Mouse (Mus musculus) heart, postnatal 0 days (tissue): ENCODE data around the gene Cltrn. TPM values are rescaled to one million over a fixed set of nuclear protein-coding genes. Genes with fewer than 3 reads are reported as not detected.

Source experiments
- ATAC-seq: fragments of 200-750 bp; cut with Nextera tagmentation; 2 replicates; pipeline ENCODE4 v1.8.0; 2017; ENCODE audit warnings: low read depth, moderate number of reproducible peaks, moderate library complexity; ENCODE audit not compliant: insufficient read depth
- DNase-seq: peaks from one replicate; pipeline ENCODE4 v3.0.0-alpha.2; 2016; ENCODE audit warnings: low spot score
- H3K27ac ChIP-seq: fragments of 300-500 bp; sonication (generic); 2 replicates; pipeline ENCODE4 v1.5.1; 2014; ENCODE audit warnings: low read depth, mild to moderate bottlenecking
- H3K27me3 ChIP-seq: fragments of 300-500 bp; sonication (generic); 2 replicates; pipeline ENCODE4 v1.6.1; 2014; ENCODE audit warnings: low read length, mixed read lengths; ENCODE audit not compliant: control insufficient read depth, insufficient read depth
- H3K36me3 ChIP-seq: fragments of 300-500 bp; sonication (generic); replicated peaks from 2 replicates; pipeline ENCODE4 v1.6.1; 2014; ENCODE audit warnings: low read length, mixed read lengths; ENCODE audit not compliant: control insufficient read depth, insufficient read depth
- H3K4me1 ChIP-seq: fragments of 300-500 bp; sonication (generic); 2 replicates; pipeline ENCODE4 v1.6.1; 2014; ENCODE audit warnings: antibody characterized with exemption; ENCODE audit not compliant: control insufficient read depth, insufficient read depth
- H3K4me2 ChIP-seq: fragments of 300-500 bp; sonication (generic); 2 replicates; pipeline ENCODE4 v1.6.1; 2014; ENCODE audit warnings: low read depth, mild to moderate bottlenecking, low read length, moderate library complexity
- H3K4me3 ChIP-seq: fragments of 300-500 bp; sonication (generic); 2 replicates; pipeline ENCODE4 v1.5.1; 2014; ENCODE audit warnings: low read depth, low read length
- H3K9ac ChIP-seq: fragments of 300-500 bp; sonication (generic); replicated peaks from 2 replicates; pipeline ENCODE4 v1.6.1; 2014; ENCODE audit warnings: low read depth, low read length, mixed read lengths
- H3K9me3 ChIP-seq: fragments of 300-500 bp; sonication (generic); replicated peaks from 2 replicates; pipeline ENCODE4 v1.6.1; 2016; ENCODE audit warnings: low read length; ENCODE audit not compliant: control insufficient read depth
- CTCF ChIP-seq: IDR thresholded peaks from 2 replicates; pipeline ENCODE4 v1.5.1; 2016; ENCODE audit warnings: antibody characterized with exemption, control low read depth, low read depth
- EP300 ChIP-seq: IDR thresholded peaks from 2 replicates; pipeline ENCODE4 v1.6.1; 2016; ENCODE audit warnings: antibody characterized with exemption, low read depth
- WGBS: fragments of 180-500 bp; shearing (Covaris S2); extraction: QIAGEN DNeasy Blood & Tissue Kit; methylation state at CpG from one replicate; pipeline ENCODE4 v1.1.7; 2014; 5-methylcytosine and 5-hydroxymethylcytosine counted together
- polyA plus RNA-seq: library from polyadenylated mRNA; unstranded; fragments of >200 nt; fragmentation: Nextera tagmentation; extraction: Ambion mirVana; gene quantifications from 2 replicates; pipeline ENCODE4 v1.2.1, GENCODE M21; 2015
- total RNA-seq: library from RNA; depleted of rRNA; stranded (reverse); fragments of >200 nt; gene quantifications from 2 replicates; pipeline ENCODE4 v1.2.3, GENCODE M21; 2014; ENCODE audit warnings: low replicate concordance

Gene Cltrn
- total and polyA plus RNA-seq, 2 experiments from 2014 or later = not detected

GRCm38 (mm10) chrX:164111146-164111545, 22.5 kb downstream of the Cltrn start:
- Histone ChIP-seq H3K4me3 (no peak overlapping the region), H3K27ac (no peak overlapping the region), H3K9me3 (no peaks in the 10 kb centered on the region), H3K27me3 (no peaks in the 10 kb centered on the region), H3K36me3 (no peaks in the 10 kb centered on the region), H3K4me1 (no peaks in the 10 kb centered on the region), H3K9ac (no peak overlapping the region), H3K4me2 (no peak overlapping the region)
- DNase-seq = no peak
- TF ChIP-seq CTCF (no peak), EP300 (no peak)
- ATAC-seq = no peak
- 53% methylated on average over 3 of the region's 3 CpGs for WGBS

- Histone ChIP-seq H3K36me3 (no peaks in the 10 kb centered on the region), H3K4me1 (no peaks in the 10 kb centered on the region), H3K27me3 (no peaks in the 10 kb centered on the region), H3K27ac (no peak overlapping the region), H3K9ac (no peak overlapping the region), H3K4me2 (no peak overlapping the region), H3K4me3 (no peak overlapping the region), H3K9me3 (no peaks in the 10 kb centered on the region)
- DNase-seq (no peak), ATAC-seq (no peak)
- no peak for TF ChIP-seq CTCF
- TF ChIP-seq EP300 = no peak
- WGBS = 63% methylated on average over 6 of the region's 6 CpGs
These were observed 25.1 kb downstream of the Cltrn start for GRCm38 (mm10) chrX:164113744-164114143.

- H3K4me1 ChIP-seq = no peaks in the 10 kb centered on the region
- DNase-seq (no peak), ATAC-seq (no peak)
- H3K27me3 ChIP-seq = no peaks in the 10 kb centered on the region
- no peak overlapping the region for H3K27ac ChIP-seq
- no peaks in the 10 kb centered on the region for H3K36me3 ChIP-seq
- no peak overlapping the region for H3K9ac ChIP-seq
- H3K9me3 ChIP-seq = no peaks in the 10 kb centered on the region
- no peak overlapping the region for H3K4me2 ChIP-seq
- no peak overlapping the region for H3K4me3 ChIP-seq
- 82% methylated on average over 3 of the region's 3 CpGs for WGBS
- TF ChIP-seq CTCF (no peak), EP300 (no peak)
These were observed 35.3 kb downstream of the Cltrn start for GRCm38 (mm10) chrX:164123942-164124341.

GRCm38 (mm10) chrX:164133531-164133930, 44.9 kb downstream of the Cltrn start:
- no peaks in the 10 kb centered on the region for H3K9me3 ChIP-seq
- peak; percentile 19 for DNase-seq
- H3K9ac ChIP-seq = no peak overlapping the region
- no peak overlapping the region for H3K4me3 ChIP-seq
- ATAC-seq = no peak
- H3K4me2 ChIP-seq = no peak overlapping the region
- no peaks in the 10 kb centered on the region for H3K36me3 ChIP-seq
- TF ChIP-seq EP300 = no peak
- TF ChIP-seq CTCF = no peak
- H3K4me1 ChIP-seq = no peaks in the 10 kb centered on the region
- H3K27ac ChIP-seq = no peak overlapping the region
- 59% methylated on average over 3 of the region's 3 CpGs for WGBS
- H3K27me3 ChIP-seq = no peaks in the 10 kb centered on the region

GRCm38 (mm10) chrX:164135304-164135818, 46.7 kb downstream of the Cltrn start:
- Histone ChIP-seq H3K9ac (no peak overlapping the region), H3K36me3 (no peaks in the 10 kb centered on the region)
- no peak for ATAC-seq

GRCm38 (mm10) chrX:164139032-164139431, 50.4 kb downstream of the Cltrn start, which contains the start of gene Ace2:
Ace2 (plus strand) TSS chrX:164139332.
- Histone ChIP-seq H3K27ac (no peak within 1 kb of the TSS), H3K4me1 (no peaks in the 10 kb centered on the region), H3K4me2 (no peak within 1 kb of the TSS), H3K9me3 (no peaks in the 10 kb centered on the region), H3K36me3 (no peaks in the 10 kb centered on the region), H3K27me3 (no peaks in the 10 kb centered on the region), H3K4me3 (no peak within 1 kb of the TSS), H3K9ac (no peak within 1 kb of the TSS)
- ATAC-seq (no peak), DNase-seq (no peak)
- TF ChIP-seq CTCF (no peak), EP300 (no peak)
- 71% methylated on average over 2 of the region's 2 CpGs for WGBS

More at GRCm38 (mm10) chrX:164135304-164135818, 46.7 kb downstream of the Cltrn start:
- 78% methylated on average over 4 of the region's 4 CpGs for WGBS
- Histone ChIP-seq H3K4me2 (no peak overlapping the region), H3K27me3 (no peaks in the 10 kb centered on the region), H3K27ac (no peak overlapping the region), H3K9me3 (no peaks in the 10 kb centered on the region), H3K4me3 (no peak overlapping the region), H3K4me1 (no peaks in the 10 kb centered on the region)
- no peak for DNase-seq
- TF ChIP-seq CTCF (no peak), EP300 (no peak)
